Mouse (Mus musculus): ENCODE results near the gene Dkkl1. TPM values are rescaled to one million over a fixed set of nuclear protein-coding genes. Genes with fewer than 3 reads are reported as not detected.

Gene Dkkl1
- polyA plus RNA-seq, 1 experiment = 0.07 TPM

DNA sequence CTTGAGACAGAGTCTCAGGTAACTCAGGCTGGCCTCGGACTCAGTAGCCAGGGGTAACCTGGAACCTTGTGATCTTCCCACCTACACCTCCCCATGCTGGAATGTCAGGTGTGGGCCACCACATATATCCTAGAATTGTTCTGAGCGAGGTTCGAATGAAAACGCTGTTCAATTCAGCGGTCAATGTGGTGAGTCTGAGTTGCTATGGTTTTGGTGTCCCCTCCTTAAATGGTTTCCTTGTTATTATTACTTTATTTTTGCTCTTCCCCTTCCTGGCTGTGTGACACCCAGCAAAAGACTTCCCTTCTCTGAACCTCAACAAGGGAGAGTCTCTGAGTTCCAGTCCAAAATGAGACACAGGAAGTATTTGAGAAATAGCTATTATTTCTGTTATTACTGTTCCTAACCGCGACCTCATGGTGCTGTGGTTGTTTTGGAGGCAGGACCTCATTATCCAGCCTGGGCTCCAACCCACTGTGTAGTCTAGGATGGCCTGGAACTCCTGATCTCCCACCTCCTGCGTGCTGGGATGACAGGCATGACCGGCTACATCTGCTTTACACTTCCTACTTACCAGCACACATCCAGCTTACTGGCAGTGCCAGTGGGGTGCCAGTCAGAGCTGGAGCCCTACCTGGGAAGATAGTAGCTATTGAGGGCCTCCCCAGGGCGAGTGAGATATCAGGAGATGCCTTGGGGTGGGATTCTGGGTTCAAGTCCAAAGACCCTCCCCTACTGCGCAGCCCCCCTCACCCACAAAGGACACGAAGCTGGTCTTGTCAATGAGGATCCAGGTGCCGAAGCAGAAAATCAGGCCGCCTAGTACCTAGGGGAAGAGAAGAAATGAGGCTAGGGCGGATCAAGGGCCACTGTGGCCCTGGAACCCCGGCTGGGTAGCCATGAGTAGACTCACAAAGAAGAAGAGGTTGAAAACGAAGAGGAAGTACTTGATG lies 26.1 kb upstream of the Dkkl1 start:
- no peak overlapping the region for H3K4me3 ChIP-seq (ENCODE audit: insufficient read depth, poor library complexity, severe bottlenecking)
- H3K79me3 ChIP-seq (ENCODE audit: low read depth) = no peaks in the 10 kb centered on the region
- H3K27me3 ChIP-seq (ENCODE audit: control insufficient read depth, insufficient read depth, insufficient read length) = peaks cover 8% of the 10 kb centered on the region
- no peak overlapping the region for H3ac ChIP-seq (ENCODE audit: control insufficient read depth, insufficient read length, low read depth)
- no peaks in the 10 kb centered on the region for H3K79me2 ChIP-seq (ENCODE audit: control insufficient read depth, insufficient read depth)
- TF ChIP-seq CEBPB (IDR thresholded peaks at IDR 0.05; ENCODE audit: low read depth) (no peak), MYOG (IDR thresholded peaks at IDR 0.05; ENCODE audit: control insufficient read depth, extremely low read depth, insufficient read length) (no peak), MYOD1 (IDR thresholded peaks at IDR 0.05; ENCODE audit: control insufficient read depth, insufficient read length, low read depth) (no peak), FOSL1 (IDR thresholded peaks at IDR 0.05; ENCODE audit: insufficient read depth, low read length, poor library complexity, severe bottlenecking) (no peak), USF1 (IDR thresholded peaks at IDR 0.05; ENCODE audit: low read depth) (no peak), CTCF (IDR thresholded peaks at IDR 0.05; ENCODE audit: control insufficient read depth, insufficient read depth, insufficient read length) (no peak), MAX (IDR thresholded peaks at IDR 0.05) (no peak)
- no peaks in the 10 kb centered on the region for H3K36me3 ChIP-seq (ENCODE audit: control insufficient read depth, insufficient read depth)

GRCm38 (mm10) chr7:45235656-45236180 lies 23.8 kb upstream of the Dkkl1 start:
- H3ac ChIP-seq (ENCODE audit: control insufficient read depth, insufficient read length, low read depth) = no peak overlapping the region
- peaks cover 6% of the 10 kb centered on the region for H3K36me3 ChIP-seq (ENCODE audit: control insufficient read depth, insufficient read depth)
- TF ChIP-seq MYOG (IDR thresholded peaks at IDR 0.05; ENCODE audit: control insufficient read depth, extremely low read depth, insufficient read length) (no peak), USF1 (IDR thresholded peaks at IDR 0.05; ENCODE audit: low read depth) (no peak), MAX (IDR thresholded peaks at IDR 0.05) (no peak), CEBPB (IDR thresholded peaks at IDR 0.05; ENCODE audit: low read depth) (no peak), FOSL1 (IDR thresholded peaks at IDR 0.05; ENCODE audit: insufficient read depth, low read length, poor library complexity, severe bottlenecking) (no peak), MYOD1 (IDR thresholded peaks at IDR 0.05; ENCODE audit: control insufficient read depth, insufficient read length, low read depth) (no peak), CTCF (IDR thresholded peaks at IDR 0.05; ENCODE audit: control insufficient read depth, insufficient read depth, insufficient read length) (no peak)
- no peaks in the 10 kb centered on the region for H3K79me2 ChIP-seq (ENCODE audit: control insufficient read depth, insufficient read depth)
- H3K79me3 ChIP-seq (ENCODE audit: low read depth) = no peaks in the 10 kb centered on the region
- H3K27me3 ChIP-seq (ENCODE audit: control insufficient read depth, insufficient read depth, insufficient read length) = peaks cover 8% of the 10 kb centered on the region
- no peak overlapping the region for H3K4me3 ChIP-seq (ENCODE audit: insufficient read depth, poor library complexity, severe bottlenecking)

DNA sequence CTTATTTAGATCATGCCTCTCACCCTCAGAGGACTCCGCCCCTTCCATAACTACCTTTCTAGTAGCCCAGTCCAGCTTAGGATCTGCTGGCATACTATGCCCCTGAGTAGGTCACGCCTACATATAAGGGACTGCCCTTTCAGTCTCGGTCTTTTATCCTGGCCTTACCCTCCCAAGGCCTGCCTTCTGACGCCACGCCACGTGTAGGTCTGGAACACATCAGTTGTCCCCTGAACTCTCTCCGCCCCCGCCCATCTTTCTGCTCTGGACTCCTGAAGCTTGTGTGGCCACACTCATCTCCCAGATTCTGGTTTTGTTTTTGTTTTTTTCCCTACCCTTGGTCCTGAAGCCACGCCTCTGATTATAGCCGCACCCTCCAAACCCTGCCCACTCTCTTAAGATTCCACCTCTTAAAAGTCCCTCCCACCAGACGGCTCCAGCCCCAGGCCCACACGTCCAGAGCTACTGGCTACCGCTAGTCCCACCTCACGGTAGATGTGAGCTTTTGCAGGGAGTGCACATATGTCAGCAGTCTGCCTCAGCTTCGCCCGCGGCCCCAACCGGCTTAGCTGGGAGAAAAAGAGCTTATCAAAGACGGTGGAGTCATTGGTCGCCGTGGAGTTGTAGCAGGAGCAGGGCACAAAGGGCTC lies 23.1 kb upstream of the Dkkl1 start:
- no peaks in the 10 kb centered on the region for H3K79me2 ChIP-seq (ENCODE audit: control insufficient read depth, insufficient read depth)
- H3K79me3 ChIP-seq (ENCODE audit: low read depth) = no peaks in the 10 kb centered on the region
- no peak overlapping the region for H3K4me3 ChIP-seq (ENCODE audit: insufficient read depth, poor library complexity, severe bottlenecking)
- TF ChIP-seq CEBPB (IDR thresholded peaks at IDR 0.05; ENCODE audit: low read depth) (no peak), MYOG (IDR thresholded peaks at IDR 0.05; ENCODE audit: control insufficient read depth, extremely low read depth, insufficient read length) (no peak), FOSL1 (IDR thresholded peaks at IDR 0.05; ENCODE audit: insufficient read depth, low read length, poor library complexity, severe bottlenecking) (no peak), MYOD1 (IDR thresholded peaks at IDR 0.05; ENCODE audit: control insufficient read depth, insufficient read length, low read depth) (no peak), CTCF (IDR thresholded peaks at IDR 0.05; ENCODE audit: control insufficient read depth, insufficient read depth, insufficient read length) (no peak), MAX (IDR thresholded peaks at IDR 0.05) (no peak), USF1 (IDR thresholded peaks at IDR 0.05; ENCODE audit: low read depth) (no peak)
- peaks cover 4% of the 10 kb centered on the region for H3K27me3 ChIP-seq (ENCODE audit: control insufficient read depth, insufficient read depth, insufficient read length)
- H3K36me3 ChIP-seq (ENCODE audit: control insufficient read depth, insufficient read depth) = peaks cover 6% of the 10 kb centered on the region
- no peak overlapping the region for H3ac ChIP-seq (ENCODE audit: control insufficient read depth, insufficient read length, low read depth)

DNA sequence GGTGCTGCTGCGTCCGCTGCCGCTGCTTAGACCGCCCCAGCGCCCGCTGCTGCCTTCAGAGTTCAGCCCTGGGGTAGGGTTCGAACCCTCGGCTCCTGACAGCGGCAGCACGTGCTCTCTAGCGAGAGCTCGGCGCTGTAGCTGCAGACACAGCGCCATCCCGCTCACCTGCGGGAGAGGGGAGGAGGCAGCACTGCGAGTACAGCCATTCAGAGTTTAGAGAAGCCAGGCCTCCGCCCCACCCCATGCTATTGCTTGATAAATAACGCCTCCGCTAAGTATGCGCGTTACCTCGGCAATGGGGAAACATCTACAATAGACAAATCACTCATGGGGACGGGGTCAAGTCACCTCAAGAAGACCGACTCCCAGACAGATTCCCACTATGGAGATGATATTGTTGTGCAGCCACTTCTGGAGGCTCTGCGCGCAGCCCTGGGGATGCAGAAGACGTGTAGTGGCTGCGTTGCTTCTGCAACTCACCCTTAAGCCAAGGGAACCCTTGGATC lies 22.4 kb upstream of the Dkkl1 start:
- H3ac ChIP-seq (ENCODE audit: control insufficient read depth, insufficient read length, low read depth) = no peak overlapping the region
- no peaks in the 10 kb centered on the region for H3K79me3 ChIP-seq (ENCODE audit: low read depth)
- TF ChIP-seq FOSL1 (IDR thresholded peaks at IDR 0.05; ENCODE audit: insufficient read depth, low read length, poor library complexity, severe bottlenecking) (no peak), MYOG (IDR thresholded peaks at IDR 0.05; ENCODE audit: control insufficient read depth, extremely low read depth, insufficient read length) (no peak), MYOD1 (IDR thresholded peaks at IDR 0.05; ENCODE audit: control insufficient read depth, insufficient read length, low read depth) (no peak), CTCF (IDR thresholded peaks at IDR 0.05; ENCODE audit: control insufficient read depth, insufficient read depth, insufficient read length) (no peak), USF1 (IDR thresholded peaks at IDR 0.05; ENCODE audit: low read depth) (no peak), MAX (IDR thresholded peaks at IDR 0.05) (no peak), CEBPB (IDR thresholded peaks at IDR 0.05; ENCODE audit: low read depth) (no peak)
- no peak overlapping the region for H3K4me3 ChIP-seq (ENCODE audit: insufficient read depth, poor library complexity, severe bottlenecking)
- H3K27me3 ChIP-seq (ENCODE audit: control insufficient read depth, insufficient read depth, insufficient read length) = peaks cover 4% of the 10 kb centered on the region
- H3K79me2 ChIP-seq (ENCODE audit: control insufficient read depth, insufficient read depth) = no peaks in the 10 kb centered on the region
- peaks cover 9% of the 10 kb centered on the region for H3K36me3 ChIP-seq (ENCODE audit: control insufficient read depth, insufficient read depth)

DNA sequence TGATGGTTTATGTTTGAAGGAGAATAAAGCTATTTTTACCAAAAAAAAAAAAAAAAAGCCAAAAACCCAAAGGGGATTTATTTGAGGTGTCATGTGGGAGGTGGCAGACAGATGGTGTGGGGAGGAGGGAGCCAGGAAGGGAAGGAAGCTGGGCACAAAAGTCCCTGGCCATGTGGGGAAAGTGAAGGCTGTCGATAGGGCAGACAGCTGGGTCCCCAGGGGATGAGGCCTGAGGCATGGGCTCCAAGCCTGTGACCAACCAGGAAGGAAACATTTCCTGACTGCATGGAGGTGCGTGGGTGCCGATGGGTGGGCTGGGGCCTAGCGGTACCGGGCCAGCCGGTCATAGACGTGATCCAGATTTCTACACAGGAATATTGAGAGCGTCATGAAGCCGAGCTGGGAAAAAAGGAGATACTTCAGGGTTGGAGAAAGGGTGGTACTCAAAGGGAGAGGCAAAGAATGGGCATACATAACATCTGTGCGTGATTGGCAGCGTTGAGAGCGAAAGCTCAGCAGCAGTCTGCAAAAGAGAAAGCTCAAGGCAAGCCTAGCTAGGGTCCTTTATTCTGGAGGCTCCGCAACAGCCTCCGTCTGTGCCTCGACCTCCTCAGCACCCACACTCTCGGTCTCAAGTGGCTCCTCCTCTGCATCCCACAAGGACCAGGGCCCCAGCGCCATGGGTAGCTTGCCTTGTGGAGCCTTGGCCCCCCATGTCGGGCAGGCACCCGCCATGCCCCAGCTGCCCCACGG lies 21.8 kb upstream of the Dkkl1 start:
- Histone ChIP-seq H3K79me3 (ENCODE audit: low read depth) (no peaks in the 10 kb centered on the region), H3K4me3 (ENCODE audit: insufficient read depth, poor library complexity, severe bottlenecking) (no peak overlapping the region), H3K27me3 (ENCODE audit: control insufficient read depth, insufficient read depth, insufficient read length) (peaks cover under 1% of the 10 kb centered on the region), H3K79me2 (ENCODE audit: control insufficient read depth, insufficient read depth) (no peaks in the 10 kb centered on the region), H3K36me3 (ENCODE audit: control insufficient read depth, insufficient read depth) (peaks cover 14% of the 10 kb centered on the region), H3ac (ENCODE audit: control insufficient read depth, insufficient read length, low read depth) (no peak overlapping the region)
- TF ChIP-seq FOSL1 (IDR thresholded peaks at IDR 0.05; ENCODE audit: insufficient read depth, low read length, poor library complexity, severe bottlenecking) (no peak), CTCF (IDR thresholded peaks at IDR 0.05; ENCODE audit: control insufficient read depth, insufficient read depth, insufficient read length) (no peak), CEBPB (IDR thresholded peaks at IDR 0.05; ENCODE audit: low read depth) (no peak), MYOD1 (IDR thresholded peaks at IDR 0.05; ENCODE audit: control insufficient read depth, insufficient read length, low read depth) (no peak), USF1 (IDR thresholded peaks at IDR 0.05; ENCODE audit: low read depth) (no peak), MAX (IDR thresholded peaks at IDR 0.05) (no peak), MYOG (IDR thresholded peaks at IDR 0.05; ENCODE audit: control insufficient read depth, extremely low read depth, insufficient read length) (no peak)
